Comparison of ENCODE assay signal across 25 mouse cellular contexts in the genomic region with DNA sequence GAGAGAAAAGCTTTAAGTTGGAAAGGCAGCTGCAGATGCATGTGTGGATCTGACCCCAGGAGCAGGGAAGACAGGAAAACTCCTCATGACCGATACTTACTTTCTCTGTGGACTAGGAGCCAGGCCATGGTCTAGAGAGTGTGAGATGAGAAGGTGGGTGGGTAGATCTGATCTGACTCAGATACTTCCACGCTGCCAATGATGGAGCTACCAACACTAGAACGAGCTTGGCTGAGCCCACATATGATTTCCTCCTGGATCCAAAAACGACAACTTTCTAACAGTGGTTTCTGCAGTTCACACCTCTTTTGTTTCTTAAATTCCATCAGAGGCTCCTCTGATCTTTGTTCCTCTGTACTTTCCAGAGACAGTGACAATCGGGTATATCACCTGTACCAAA.
"Had no signal": no experiment of that assay in that cellular context is flagged by ENCODE, and none has a peak within 500 bp of the region (broad histone marks: within the 10 kb centered on the region; RNA-seq: fewer than 3 reads in every experiment).

No protein-coding gene starts in this region.

- H3K4me2 ChIP-seq: heart, embryonic 11.5 days; heart, embryonic 13.5 days; heart, embryonic 15.5 days; hindbrain, embryonic 13.5 days; hindbrain, embryonic 15.5 days; kidney, embryonic 15.5 days; limb, embryonic 13.5 days; limb, embryonic 15.5 days had no signal

- H3K9ac ChIP-seq: forebrain, postnatal 0 days; heart, embryonic 13.5 days; heart, embryonic 15.5 days; hindbrain, embryonic 13.5 days; hindbrain, embryonic 15.5 days; kidney, embryonic 15.5 days; limb, embryonic 13.5 days; limb, embryonic 15.5 days had no signal

- H3K4me3 ChIP-seq: heart, embryonic 13.5 days; heart, embryonic 15.5 days; hindbrain, embryonic 13.5 days; hindbrain, embryonic 15.5 days; kidney, embryonic 15.5 days; limb, embryonic 13.5 days; limb, embryonic 15.5 days had no signal

- H3K27me3 ChIP-seq: heart, embryonic 13.5 days; heart, embryonic 15.5 days; hindbrain, embryonic 13.5 days; hindbrain, embryonic 15.5 days; kidney, embryonic 15.5 days; limb, embryonic 13.5 days; limb, embryonic 15.5 days had no signal

- H3K4me1 ChIP-seq: heart, embryonic 13.5 days; heart, embryonic 15.5 days; hindbrain, embryonic 13.5 days; hindbrain, embryonic 15.5 days; kidney, embryonic 15.5 days; limb, embryonic 15.5 days had no signal

- H3K27ac ChIP-seq: heart, embryonic 13.5 days; heart, embryonic 15.5 days; hindbrain, embryonic 13.5 days; hindbrain, embryonic 15.5 days; hindbrain, postnatal 0 days; kidney, embryonic 15.5 days; kidney, postnatal 0 days; limb, embryonic 13.5 days; limb, embryonic 15.5 days had no signal

- H3K36me3 ChIP-seq: heart, embryonic 13.5 days; heart, embryonic 15.5 days; hindbrain, embryonic 13.5 days; hindbrain, embryonic 15.5 days; kidney, embryonic 15.5 days; limb, embryonic 13.5 days; limb, embryonic 15.5 days had no signal

- DNase-seq: forebrain, postnatal 0 days; gastrocnemius, postnatal 14 days; gastrocnemius, postnatal 36 days; heart, adult 18-20 months; heart, postnatal 14 days; heart, postnatal 36 days; kidney, adult 11 months; kidney, adult 2 months; kidney, adult 9 months; kidney, postnatal 14 days; kidney, postnatal 36 days; layer of hippocampus, adult 9-11 months; layer of hippocampus, postnatal 36 days; left cerebral cortex, postnatal 4 days had no signal

- ATAC-seq: forebrain, postnatal 0 days; hindbrain, postnatal 0 days; intestine, embryonic 16.5 days had no signal

- H3K9me3 ChIP-seq: heart, embryonic 13.5 days; heart, embryonic 15.5 days; hindbrain, embryonic 13.5 days; hindbrain, embryonic 15.5 days; limb, embryonic 15.5 days had no signal
